Mouse (Mus musculus) lung, postnatal 10 days (tissue): ENCODE data around the gene Abcf2.

Experiments used
- DNase-seq: peaks from one replicate; pipeline ENCODE4 v3.0.0; 2021

The Abcf2 gene

DNA sequence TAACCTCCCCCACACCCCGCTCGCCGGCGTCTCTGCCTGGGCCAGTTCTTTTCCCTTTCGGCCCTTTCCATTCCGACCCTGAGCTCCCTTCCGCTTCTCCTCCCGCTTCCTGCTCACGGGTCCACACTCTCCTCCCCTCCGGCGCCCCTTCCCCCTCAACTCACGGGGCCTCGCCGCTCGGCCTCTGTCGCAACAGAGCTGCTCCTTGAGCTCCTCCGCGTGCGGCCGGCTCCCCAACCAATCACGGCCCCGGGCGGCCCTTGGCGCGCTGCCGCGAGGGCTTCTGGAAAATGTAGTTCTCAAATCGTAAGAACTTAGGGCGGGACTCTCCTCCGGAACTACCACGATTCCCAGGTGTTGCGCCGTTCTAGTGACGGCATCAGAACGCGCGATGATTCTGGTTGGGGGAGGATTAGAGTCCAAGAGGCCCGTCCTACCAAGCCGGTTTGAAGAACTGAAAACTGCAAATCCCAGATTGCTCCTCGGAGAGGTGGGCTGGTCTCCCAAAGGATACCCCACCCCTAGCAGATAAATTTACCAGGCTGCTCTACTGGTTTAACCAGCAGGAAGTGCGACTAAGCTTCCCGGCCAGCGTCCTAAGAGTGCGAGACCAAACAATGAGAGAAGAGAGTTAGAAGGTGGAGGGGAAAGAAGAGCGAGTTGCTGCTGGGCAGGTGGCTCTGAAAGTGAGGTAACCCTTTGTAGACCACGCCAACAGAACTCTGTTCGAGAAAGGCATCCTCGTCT, at the start of gene Abcf2:
Gene Abcf2 (minus strand): TSS at position 285 of the 747 bp plus-strand sequence.
- DNase-seq: peak; percentile 100

DNA sequence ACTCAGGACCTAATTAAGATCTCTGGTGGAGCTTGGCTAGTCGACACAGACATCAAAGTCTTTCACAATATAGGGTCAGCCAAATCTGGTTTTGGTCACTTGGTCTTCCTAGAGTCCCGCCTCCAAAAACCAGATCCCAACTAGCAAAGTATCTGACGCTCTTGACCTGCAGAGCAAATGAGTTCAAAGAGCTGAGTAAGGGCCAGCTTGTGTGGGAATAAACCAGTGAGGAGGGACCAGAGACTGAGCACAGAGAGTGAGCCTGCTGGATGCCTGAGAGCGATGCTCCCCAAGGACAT, 47.5 kb upstream of the Abcf2 start:
- no peak for DNase-seq

DNA sequence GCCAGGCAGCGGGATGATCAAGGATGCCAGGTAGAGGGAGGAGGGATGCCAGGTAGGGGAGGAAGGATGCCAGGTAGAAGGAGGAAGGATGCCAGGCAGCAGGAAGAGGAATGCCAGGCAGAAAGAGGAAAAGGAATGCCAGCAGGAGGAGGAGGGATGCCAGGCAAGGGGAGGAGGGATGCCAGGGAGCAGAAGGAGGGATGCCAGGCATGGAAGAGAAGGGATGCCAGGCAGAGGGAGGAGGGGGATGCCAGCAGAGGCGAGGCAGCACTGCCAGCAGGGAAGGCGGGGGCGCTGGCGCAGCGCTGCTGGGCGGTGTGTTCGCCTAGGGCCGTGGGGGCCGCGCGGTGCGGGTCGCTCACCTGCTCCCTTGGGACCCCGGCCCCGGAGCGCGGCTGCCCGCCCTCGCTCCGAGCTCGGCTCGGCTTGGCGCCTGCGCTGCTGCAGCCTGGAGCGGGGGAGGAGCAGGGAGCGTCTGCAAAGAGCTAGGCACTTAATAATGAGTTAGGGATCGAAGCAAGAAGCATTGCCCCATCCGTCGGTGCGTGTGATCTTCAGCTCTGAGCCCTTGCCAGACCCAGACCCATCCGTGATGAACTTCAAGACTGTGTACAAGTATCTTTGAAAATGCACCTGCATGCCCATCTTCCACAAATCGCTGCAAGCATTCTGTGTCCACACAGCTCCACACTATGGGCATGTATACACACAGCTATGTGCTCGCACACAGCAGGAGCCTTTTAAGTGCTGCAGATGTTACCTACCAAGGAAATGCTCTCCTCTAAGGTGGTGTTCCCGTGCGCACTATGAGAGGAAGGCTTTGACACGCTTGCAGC, 46.9 kb upstream of the Abcf2 start, which contains the start of gene Smarcd3:
Gene Smarcd3 (minus strand): TSS at position 426 of the 836 bp plus-strand sequence.
- peak; percentile 46 for DNase-seq

DNA sequence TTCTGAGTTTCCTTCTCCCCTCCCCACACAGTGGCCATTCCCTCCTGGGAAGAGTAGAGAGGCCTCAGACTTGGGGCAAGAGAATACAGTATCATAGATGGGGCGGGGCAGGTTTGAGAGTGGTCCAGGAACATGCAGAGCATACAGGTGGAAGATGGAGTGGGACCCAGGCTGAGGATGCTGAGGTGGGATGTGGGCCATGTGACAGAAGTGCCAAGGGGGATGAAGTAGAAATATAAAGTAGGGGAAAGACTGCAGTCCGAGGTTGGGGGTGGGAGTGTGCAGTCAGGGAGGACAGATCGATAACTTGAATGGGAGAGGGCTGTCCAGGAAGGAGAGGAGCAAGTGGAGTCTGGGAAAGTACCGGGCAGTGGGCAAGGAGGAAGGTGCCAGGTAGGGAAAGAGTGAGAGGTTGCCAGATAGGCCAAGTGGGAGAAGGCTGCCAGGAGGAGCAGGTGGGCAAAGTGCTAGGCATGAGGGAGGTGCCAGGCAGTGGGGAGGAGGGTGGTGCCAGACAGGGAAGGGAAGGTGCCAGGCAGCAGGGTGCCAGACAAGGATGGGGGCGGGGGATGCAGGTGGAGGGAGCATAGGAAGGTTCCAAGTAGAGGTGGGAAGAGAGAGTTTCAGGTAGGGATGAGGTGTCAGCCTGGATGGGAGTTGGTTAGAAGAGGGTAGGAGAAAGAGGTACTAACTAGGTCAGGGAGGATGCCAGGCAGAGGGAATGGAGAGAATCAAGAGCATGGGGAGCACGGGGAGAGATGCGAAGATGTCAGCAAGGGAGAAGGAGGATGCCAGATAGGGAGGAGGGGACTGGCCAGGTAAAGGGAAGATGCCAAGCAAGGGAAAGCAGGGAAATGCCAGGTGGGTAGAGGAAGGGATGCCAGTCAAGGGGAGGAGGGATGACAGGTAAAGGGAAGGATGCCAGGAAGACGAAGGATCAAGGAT, 46.0 kb upstream of the Abcf2 start:
- no peak for DNase-seq

DNA sequence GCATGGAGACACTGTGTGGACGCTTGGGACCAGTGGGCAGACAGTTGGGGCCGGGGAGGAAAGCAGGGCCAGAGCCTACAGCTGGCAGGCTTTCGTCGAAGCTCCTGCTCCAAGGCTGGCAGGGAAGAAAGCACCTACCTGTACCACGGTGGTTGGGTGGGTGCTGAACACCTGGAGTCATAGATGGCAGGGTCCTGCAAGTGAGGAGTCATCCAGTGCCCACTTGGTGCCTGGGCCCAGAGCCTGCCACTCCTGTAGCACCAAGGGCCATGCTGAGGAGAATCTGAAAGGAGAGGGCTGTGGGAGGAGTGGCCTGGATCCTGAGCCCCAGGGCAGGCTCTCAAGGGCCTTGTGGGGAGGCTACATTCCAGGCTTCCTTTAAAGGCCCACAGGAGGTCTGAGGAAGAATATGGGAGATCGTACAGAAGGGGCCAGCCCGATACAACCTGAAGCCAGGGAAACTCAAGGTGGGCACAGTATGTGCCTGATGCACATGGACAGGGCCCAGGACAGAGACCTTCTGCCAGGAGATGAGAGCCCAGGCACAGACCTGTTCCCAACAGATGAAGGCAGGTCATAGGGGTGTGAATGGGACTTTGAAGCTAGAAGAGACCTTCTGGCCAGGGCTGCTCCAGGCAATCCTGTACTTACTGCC, 45.2 kb upstream of the Abcf2 start:
- DNase-seq: no peak

DNA sequence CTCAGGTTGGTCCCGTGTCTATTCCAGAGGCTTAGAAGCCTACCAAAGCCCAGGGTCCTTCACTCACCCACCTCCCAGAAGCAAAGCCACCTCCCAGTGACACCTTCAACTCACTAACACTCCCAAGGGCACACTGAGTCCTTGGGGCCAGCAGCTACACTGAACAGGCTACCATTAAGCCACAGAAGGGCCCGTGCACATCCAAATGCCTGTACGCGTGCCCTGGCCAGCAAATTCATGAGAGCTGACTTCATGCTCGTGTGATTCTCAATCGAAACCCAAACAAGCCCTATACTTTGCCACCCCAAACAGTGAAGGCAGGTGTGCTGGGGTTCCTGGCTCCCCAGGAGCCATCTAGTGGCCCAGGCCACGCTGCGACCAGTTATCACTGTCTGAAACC, 43.4 kb upstream of the Abcf2 start:
- DNase-seq: no peak

DNA sequence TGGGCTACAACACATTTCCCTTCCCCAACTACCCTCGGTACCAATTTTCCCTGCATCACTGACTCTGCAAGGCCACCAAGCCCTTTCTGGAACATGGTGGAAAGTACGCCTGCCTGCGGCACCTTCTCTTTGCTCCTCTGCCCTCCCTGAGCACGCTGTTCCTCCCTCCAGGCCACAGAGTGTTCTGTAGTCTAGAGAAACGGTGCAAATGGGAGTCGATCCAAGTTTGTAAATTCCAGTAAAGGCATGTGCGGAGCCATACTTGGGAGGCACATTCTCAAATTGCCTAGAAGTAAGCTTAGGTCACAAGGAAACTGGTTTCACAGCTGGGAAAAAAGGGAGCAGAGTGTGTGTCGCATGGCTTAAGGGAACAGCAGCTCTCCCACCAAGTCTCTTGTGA, 42.8 kb upstream of the Abcf2 start:
- DNase-seq: peak; percentile 36

DNA sequence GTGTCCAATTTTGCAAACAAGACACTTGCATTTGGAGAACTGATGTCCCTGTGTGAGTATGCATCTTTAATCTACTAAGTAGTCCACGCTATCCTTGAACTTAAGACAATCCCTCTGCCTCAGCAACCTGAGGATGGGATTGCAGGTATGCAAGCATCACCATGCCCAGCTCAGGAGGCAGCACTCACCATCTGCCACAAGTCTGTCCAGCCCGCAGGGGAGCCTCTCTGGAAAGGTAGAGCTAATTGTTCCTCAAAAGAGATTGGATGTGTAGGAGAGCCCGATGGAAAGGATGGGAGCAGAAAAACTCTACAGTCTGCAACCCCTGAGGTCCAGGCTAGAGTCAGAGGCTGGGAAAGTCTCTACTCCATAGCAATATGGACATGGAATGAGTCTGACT, 41.7 kb upstream of the Abcf2 start:
- DNase-seq: no peak

DNA sequence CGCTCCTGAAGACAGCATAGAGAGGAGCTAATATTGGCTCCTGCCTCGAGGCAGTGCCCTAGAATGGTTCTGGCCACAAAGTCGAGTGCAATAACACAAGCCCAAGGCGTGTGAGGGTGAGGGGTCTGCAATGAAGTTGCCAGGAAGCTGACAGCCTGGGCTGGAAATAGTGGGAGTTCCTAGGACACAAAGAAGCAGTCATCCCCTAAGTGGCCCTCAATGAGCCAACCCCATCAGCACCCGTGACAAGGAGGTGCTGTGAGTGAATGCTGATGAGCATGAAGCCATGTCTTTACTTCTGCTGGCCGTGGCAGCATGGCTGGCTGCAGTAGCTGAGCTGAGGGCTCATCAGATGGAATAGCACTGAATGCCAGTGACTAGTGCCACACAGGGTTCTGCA, 37.8 kb upstream of the Abcf2 start:
- DNase-seq: no peak

DNA sequence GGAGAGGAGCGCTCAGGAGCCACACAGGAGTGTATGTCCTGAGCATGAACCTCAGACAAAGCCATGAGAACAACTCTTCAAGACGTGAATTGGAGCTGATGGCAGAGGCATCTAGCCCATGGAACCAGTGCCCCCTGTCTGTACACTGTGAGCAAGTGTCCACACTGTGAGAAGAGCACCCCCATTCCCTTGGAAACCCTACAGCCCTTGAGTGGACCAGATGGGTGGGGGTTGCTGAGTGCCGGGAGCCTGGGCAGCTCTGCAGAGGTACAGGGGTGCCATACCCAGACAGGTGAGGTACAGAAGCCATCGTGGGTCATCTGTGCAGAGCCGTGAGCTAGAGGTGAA, 35.0 kb upstream of the Abcf2 start:
- no peak for DNase-seq

DNA sequence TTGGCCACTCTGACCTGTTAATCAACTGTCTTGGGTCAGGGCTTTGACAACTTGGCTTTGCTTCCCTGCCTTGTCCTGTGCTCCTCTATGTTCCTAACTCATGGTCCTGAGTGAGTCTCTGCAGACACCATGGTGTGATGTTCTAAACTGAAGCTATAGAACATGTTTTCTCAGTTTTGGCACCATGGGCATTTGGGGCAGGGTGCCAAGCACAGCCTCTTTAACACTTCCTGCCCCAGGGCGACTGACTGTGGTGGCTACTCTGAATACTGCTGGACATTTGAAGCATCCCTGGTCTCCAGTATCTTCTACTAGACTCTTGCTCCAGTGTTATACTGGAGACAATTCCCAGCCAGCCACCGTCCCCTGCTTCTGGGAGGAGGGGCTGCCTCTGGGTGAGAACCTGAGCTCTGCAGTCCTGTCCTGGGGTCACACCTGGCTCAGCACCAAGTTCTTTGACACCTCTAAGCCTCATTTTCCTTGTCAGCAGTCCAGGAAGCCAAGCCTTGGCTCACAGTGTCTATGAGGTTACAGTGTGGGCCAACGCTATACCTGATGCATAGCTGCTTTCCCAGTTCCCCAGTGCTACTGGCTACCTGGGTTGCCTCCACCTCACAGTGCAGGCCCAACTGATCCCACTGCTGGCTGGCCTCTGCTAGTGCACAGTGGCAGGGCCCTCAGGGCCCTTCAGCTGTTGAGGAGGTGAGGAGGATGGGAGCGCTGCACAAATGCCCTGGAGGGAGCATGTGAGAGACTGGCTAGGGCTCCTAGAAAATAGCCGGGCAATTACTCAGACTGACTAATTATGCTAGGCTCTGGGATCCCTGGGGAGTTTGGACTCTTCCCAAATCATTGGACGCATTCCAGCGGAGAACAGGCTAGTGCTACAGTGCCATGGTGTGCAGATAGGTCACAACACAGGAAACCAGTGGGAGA, 34.4 kb upstream of the Abcf2 start:
- no peak for DNase-seq

DNA sequence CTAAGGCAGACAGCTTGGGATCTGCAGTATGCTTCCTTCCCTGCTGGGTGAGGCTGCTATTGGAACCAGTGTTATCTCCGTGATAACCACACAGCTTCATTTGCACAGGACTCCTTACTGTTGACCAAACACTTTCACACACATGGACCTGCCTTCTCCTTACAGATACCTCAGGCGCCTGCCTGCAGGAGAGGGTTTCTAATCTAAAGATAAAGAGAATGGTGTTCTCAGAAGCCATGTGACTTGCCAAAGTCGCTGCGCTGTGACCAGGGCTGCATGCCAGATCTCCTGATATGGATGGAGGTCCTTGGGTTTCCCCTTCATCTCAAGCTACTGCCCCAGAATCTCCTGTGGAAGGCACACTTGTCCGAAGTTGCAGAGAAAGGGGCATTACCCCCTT, 32.1 kb upstream of the Abcf2 start:
- no peak for DNase-seq

DNA sequence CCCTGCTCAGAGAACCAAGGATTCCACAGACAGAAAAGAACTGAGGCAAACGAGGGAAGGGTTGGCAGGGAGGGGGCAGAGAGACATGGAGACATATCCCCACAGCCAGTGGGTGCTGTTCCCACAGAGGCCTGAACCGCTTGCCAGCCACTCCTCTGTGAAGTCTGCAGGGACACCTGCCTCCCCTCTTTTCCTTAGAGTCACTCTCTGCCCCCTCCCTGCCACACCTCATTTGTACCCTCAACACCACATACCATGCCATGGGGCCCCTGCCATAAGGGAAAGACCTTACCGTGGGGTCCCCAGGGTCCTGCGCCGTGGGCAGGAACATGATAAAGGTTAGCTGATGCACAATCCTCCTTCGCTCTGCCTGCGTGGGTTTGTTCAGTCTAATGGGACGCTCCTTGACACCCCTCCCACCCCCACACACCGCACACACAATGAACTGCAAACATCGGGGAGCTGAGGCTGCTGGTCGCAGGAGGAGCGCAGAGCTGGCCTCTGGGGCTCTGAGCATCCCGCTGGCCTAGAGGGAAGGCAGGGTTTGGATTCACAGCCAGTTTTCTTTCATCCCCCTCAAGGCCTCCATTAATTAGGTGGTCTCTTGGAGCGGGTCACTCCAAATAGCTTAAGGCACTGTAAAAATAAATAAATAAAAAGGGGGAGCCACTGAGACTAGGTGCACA, 28.9 kb upstream of the Abcf2 start:
- no peak for DNase-seq

DNA sequence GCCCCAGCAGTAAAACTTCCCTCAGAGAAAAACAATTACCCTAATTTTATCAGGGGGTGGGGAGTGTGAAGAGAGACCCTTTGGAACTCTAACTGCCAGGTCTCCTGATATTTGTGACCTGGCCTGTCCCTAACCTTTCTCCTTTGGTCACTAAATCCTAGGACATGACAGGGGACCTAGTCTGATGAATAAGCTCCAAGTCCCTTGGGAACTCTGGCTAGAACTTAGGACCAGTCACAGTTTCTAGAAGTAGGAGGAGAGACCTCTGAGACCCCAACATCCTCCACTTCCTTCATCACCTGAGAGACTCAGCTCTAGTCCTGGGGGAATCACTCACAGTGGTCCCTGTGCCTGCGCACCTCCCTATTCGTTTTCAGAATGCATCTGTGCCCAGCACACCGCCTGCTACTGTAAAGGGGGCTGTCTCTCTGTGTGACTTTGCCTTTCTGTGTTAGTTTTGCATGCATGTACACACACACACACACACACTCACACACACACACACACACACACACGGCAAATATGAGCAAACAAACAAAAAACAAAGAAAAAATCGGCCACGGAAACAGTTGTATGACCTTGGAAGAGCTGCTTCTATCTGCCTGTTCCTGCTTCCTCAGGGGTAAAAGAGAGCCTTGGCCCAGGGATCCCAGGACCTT, 28.2 kb upstream of the Abcf2 start:
- DNase-seq: no peak

DNA sequence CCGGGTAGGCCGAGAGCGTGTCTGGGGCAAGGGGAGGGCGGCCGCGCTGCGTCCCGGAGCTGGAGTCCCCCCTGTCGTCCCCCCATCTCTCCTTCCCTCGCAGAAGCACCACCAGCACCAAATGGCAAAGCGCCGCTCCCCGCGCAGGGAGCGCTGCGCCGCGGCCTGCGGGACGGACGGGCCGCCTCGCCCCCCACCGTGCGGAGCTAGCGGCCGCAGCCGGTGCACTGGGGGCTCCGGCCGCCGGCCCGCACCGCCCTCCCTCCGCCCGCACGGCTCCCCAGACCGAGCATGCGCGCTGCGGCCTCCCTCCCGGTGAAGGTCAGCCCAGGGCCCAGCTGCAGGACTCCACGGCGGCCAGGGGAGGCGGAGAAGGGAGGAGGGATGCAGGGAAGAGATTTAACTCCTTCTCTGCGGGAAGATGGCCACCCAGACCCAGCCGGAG, 27.4 kb upstream of the Abcf2 start:
- peak; percentile 95 for DNase-seq

DNA sequence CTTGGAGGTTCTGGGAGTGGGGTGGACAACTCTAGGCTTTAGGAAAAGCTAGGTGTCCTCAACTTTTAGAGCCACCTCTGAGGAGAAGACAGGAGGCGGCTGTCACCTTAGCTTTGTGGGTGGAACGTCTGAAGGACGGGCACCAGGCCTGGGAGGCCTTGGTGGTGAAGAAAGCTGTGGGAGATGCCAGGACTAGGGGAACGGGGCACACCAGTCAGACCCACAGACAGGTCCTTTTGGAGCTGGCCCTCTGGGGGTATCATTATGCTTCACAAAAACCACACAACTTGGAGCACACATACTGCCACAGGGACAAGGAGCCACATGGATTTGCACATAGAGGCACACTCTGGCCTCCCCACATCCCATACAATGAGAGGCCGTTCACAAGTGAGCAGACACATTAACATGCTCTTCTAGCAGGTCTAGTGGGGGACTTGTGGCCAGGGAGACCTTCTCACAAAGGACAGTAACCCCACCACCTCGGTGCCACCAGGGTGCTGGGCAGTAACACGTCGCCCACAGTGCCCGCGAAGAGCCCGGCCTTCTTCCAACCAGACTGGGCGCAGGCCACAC, 26.9 kb upstream of the Abcf2 start:
- no peak for DNase-seq

DNA sequence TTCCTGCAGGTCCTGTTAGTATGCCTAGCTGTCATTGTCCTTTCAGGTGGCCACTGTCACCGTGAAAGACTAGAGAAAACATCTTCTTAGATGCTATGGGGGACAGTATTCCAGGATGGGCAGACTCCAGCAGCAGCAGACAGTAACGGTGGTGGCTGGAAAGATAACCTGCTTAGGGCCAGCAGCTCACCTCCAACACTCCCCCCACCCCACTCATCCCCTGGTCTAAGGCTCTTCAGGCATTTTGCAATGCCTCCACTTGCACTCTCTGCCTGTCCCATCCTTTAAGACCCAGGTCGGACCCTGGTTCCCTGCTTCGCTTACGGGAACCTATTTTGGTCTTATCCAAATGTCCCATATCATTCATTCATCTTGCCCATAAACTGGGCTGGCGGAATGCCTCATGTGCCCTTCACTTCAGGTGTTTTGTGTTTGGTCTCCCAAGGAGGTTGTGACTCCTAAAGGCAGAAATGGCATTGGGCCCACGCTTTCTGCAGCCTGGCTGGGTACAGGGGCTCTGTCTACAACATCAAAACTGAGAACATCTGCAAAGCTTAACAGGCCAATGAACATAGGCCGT, 26.3 kb upstream of the Abcf2 start:
- DNase-seq: no peak

DNA sequence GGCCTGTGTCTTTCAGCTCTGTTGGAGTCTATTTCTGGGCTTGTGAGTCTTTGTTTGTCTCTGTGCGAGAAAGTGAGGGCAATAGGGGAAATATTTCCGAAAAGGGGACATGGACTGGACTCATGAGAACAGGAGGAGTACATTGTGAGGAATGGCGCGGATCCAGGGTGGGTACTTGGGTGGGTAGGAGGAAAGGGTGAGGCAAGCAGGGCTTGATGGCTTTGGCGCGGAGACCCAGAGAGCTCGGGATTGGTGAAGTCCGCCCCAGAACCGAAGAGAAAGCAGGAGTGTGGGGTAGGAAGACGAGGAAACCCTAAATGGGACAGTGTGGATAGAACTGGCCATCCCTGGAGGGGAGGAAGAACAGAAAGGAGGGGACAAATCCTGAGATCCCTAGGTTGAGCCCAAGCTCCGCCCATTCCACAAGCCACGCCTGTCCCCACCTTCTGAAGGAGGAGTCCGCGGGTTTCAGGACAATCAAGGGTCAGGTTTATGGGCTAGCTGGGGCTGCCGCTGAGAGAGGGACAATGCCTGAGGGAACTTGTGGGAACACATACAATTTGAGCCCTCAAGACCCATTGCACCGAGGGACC, 25.6 kb upstream of the Abcf2 start:
- peak; percentile 95 for DNase-seq
